Mouse (Mus musculus) bone marrow, adult 2 months (tissue): Measurements from ENCODE around the gene Apom.

Experiments
- CTCF ChIP-seq: fragments of 200-500 bp; IDR thresholded peaks from 2 replicates; pipeline ENCODE4 v1.5.1; 2011; ENCODE audit warnings: low read length, control low read depth; ENCODE audit not compliant: control insufficient read depth, insufficient read depth
- POLR2A ChIP-seq: fragments of 200-500 bp; IDR thresholded peaks from 2 replicates; pipeline ENCODE4 v1.6.1; 2011; ENCODE audit warnings: low read depth, mild to moderate bottlenecking, control low read depth, low read length, borderline replicate concordance; ENCODE audit not compliant: control insufficient read depth

DNA sequence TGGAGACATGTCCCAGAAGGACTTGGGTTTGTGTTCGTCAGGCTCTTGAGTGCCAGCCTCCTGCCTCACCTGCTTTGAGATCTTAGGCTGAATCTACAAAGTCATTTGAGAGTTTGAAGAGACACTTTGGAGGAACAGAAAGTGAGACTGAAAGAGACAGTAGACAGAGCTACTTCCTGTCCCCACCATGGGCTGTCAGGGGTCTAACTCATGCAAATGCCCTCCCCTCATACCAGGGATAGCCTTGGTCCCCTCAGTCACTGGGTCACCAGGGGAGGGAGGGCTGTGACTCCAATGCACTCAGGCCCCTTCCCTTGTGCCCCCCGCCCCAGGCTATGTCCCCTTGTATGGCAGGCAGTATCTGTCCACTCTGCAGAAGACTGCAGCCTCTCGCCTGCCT, 41.5 kb upstream of the Apom start:
- no peak for TF ChIP-seq POLR2A
- no peak for TF ChIP-seq CTCF
